Mouse (Mus musculus) midbrain, embryonic 12.5 days (tissue): Measurements from ENCODE around the gene Brca2. TPM values are rescaled to one million over a fixed set of nuclear protein-coding genes. Genes with fewer than 3 reads are reported as not detected.
"Not testable (repeated sequence)": the region's sequence is repeated elsewhere in the genome, so short reads cannot be mapped to it uniquely, and the experiment has no call there.

Source experiments
- ATAC-seq: fragments of 200-750 bp; cut with Nextera tagmentation; 2 replicates; pipeline ENCODE4 v1.8.0; 2017; ENCODE audit warnings: low read depth, moderate TSS enrichment, moderate library complexity; ENCODE audit not compliant: low FRiP score
- H3K27ac ChIP-seq: fragments of 300-500 bp; sonication (generic); replicated peaks from 2 replicates; pipeline ENCODE4 v1.5.1; 2016; ENCODE audit warnings: mild to moderate bottlenecking
- H3K27me3 ChIP-seq: fragments of 300-500 bp; sonication (generic); 2 replicates; pipeline ENCODE4 v1.6.1; 2016; ENCODE audit warnings: mild to moderate bottlenecking
- H3K36me3 ChIP-seq: fragments of 300-500 bp; sonication (generic); 2 replicates; pipeline ENCODE4 v1.6.1; 2016
- H3K4me1 ChIP-seq: fragments of 300-500 bp; sonication (generic); 2 replicates; pipeline ENCODE4 v1.6.1; 2016
- H3K4me2 ChIP-seq: fragments of 300-500 bp; sonication (generic); replicated peaks from 2 replicates; pipeline ENCODE4 v1.6.1; 2016; ENCODE audit warnings: mild to moderate bottlenecking, moderate library complexity
- H3K4me3 ChIP-seq: fragments of 300-500 bp; sonication (generic); 2 replicates; pipeline ENCODE4 v1.5.1; 2016; ENCODE audit warnings: mild to moderate bottlenecking
- H3K9ac ChIP-seq: fragments of 300-500 bp; sonication (generic); replicated peaks from 2 replicates; pipeline ENCODE4 v1.6.1; 2016; ENCODE audit warnings: mild to moderate bottlenecking, moderate library complexity
- H3K9me3 ChIP-seq: fragments of 300-500 bp; sonication (generic); 2 replicates; pipeline ENCODE4 v1.6.1; 2016; ENCODE audit warnings: mild to moderate bottlenecking
- WGBS: fragments of 180-500 bp; shearing (Covaris S2); methylation state at CpG from one replicate; pipeline ENCODE4 v1.1.7; 2016; 5-methylcytosine and 5-hydroxymethylcytosine counted together
- polyA plus RNA-seq: library from polyadenylated mRNA; unstranded; fragments of >200 nt; fragmentation: Nextera tagmentation; extraction: Ambion mirVana; gene quantifications from 2 replicates; pipeline ENCODE4 v1.2.1, GENCODE M21; 2016

Brca2 gene
- 25.2 and 26.5 TPM in 2 replicates for polyA plus RNA-seq

GRCm38 (mm10) chr5:150521937-150522866, at the start of gene Brca2:
Gene Brca2, plus strand, starts transcription at chr5:150522630.
- Histone ChIP-seq H3K36me3 (no peaks in the 10 kb centered on the region), H3K27me3 (no peaks in the 10 kb centered on the region), H3K4me1 (peaks cover 11% of the 10 kb centered on the region), H3K9ac (peak within 1 kb of the TSS; percentile 84), H3K4me3 (peak within 1 kb of the TSS; percentile 82), H3K4me2 (peak within 1 kb of the TSS; percentile 71), H3K9me3 (no peaks in the 10 kb centered on the region), H3K27ac (peak within 1 kb of the TSS; percentile 63)
- ATAC-seq: peak; percentile 97
- 6% methylated on average over 63 of the region's 63 CpGs for WGBS

GRCm38 (mm10) chr5:150477364-150477763, 45.1 kb upstream of the Brca2 start:
- no peaks in the 10 kb centered on the region for H3K4me1 ChIP-seq
- peaks cover 11% of the 10 kb centered on the region; the same call in 1 of the 2 replicates for H3K36me3 ChIP-seq
- no peak overlapping the region for H3K27ac ChIP-seq
- no peaks in the 10 kb centered on the region for H3K9me3 ChIP-seq
- no peaks in the 10 kb centered on the region for H3K27me3 ChIP-seq
- no peak overlapping the region for H3K4me2 ChIP-seq
- ATAC-seq: no peak
- no peak overlapping the region for H3K9ac ChIP-seq
- H3K4me3 ChIP-seq: no peak overlapping the region
- 74% methylated on average over 4 of the region's 4 CpGs for WGBS

GRCm38 (mm10) chr5:150478612-150479011, 43.8 kb upstream of the Brca2 start:
- peaks cover 9% of the 10 kb centered on the region; the same call in 1 of the 2 replicates for H3K36me3 ChIP-seq
- no peak overlapping the region for H3K27ac ChIP-seq
- H3K4me1 ChIP-seq: no peaks in the 10 kb centered on the region
- no peak overlapping the region for H3K4me2 ChIP-seq
- H3K4me3 ChIP-seq: no peak overlapping the region
- no peaks in the 10 kb centered on the region for H3K9me3 ChIP-seq
- no peaks in the 10 kb centered on the region for H3K27me3 ChIP-seq
- H3K9ac ChIP-seq: no peak overlapping the region
- ATAC-seq: no peak
- WGBS: 78% methylated on average over 4 of the region's 4 CpGs

GRCm38 (mm10) chr5:150485198-150485597, 37.2 kb upstream of the Brca2 start:
- ATAC-seq: no peak
- H3K4me2 ChIP-seq: no peak overlapping the region
- H3K27me3 ChIP-seq: no peaks in the 10 kb centered on the region
- H3K4me3 ChIP-seq: no peak overlapping the region
- no peak overlapping the region for H3K9ac ChIP-seq
- WGBS: 73% methylated on average over 3 of the region's 3 CpGs
- no peak overlapping the region for H3K27ac ChIP-seq
- peaks cover 6% of the 10 kb centered on the region; the same call in 1 of the 2 replicates for H3K36me3 ChIP-seq
- no peaks in the 10 kb centered on the region for H3K4me1 ChIP-seq
- H3K9me3 ChIP-seq: no peaks in the 10 kb centered on the region

- Histone ChIP-seq H3K9ac (no peak overlapping the region), H3K9me3 (no peaks in the 10 kb centered on the region), H3K27me3 (no peaks in the 10 kb centered on the region), H3K4me3 (no peak overlapping the region), H3K27ac (no peak overlapping the region), H3K36me3 (no peaks in the 10 kb centered on the region), H3K4me2 (no peak overlapping the region), H3K4me1 (no peaks in the 10 kb centered on the region)
- no peak for ATAC-seq
- WGBS: 86% methylated on average over 3 of the region's 3 CpGs
Observed at GRCm38 (mm10) chr5:150490285-150490684, 32.1 kb upstream of the Brca2 start.

- 79% methylated on average over 8 of the region's 8 CpGs for WGBS
- H3K4me1 ChIP-seq: no peaks in the 10 kb centered on the region
- no peak overlapping the region for H3K27ac ChIP-seq
Observed at GRCm38 (mm10) chr5:150490821-150491220, 31.6 kb upstream of the Brca2 start.

GRCm38 (mm10) chr5:150491573-150492173, 30.8 kb upstream of the Brca2 start:
- H3K4me1 ChIP-seq, H3K9me3 ChIP-seq, H3K4me3 ChIP-seq, H3K9ac ChIP-seq, H3K4me2 ChIP-seq, H3K27me3 ChIP-seq, ATAC-seq, H3K27ac ChIP-seq: not testable (repeated sequence)
- peaks cover 11% of the 10 kb centered on the region for H3K36me3 ChIP-seq
- WGBS: 87% methylated on average over 4 of the region's 4 CpGs

More at GRCm38 (mm10) chr5:150490821-150491220, 31.6 kb upstream of the Brca2 start:
- no peaks in the 10 kb centered on the region for H3K9me3 ChIP-seq
- H3K9ac ChIP-seq: no peak overlapping the region
- peaks cover 3% of the 10 kb centered on the region; the same call in 1 of the 2 replicates for H3K36me3 ChIP-seq
- H3K27me3 ChIP-seq: no peaks in the 10 kb centered on the region
- H3K4me2 ChIP-seq: no peak overlapping the region
- no peak overlapping the region for H3K4me3 ChIP-seq
- no peak for ATAC-seq

- Histone ChIP-seq H3K4me2 (no peak overlapping the region), H3K9me3 (no peaks in the 10 kb centered on the region), H3K4me3 (no peak overlapping the region), H3K27me3 (no peaks in the 10 kb centered on the region), H3K4me1 (no peaks in the 10 kb centered on the region), H3K36me3 (peaks cover 11% of the 10 kb centered on the region), H3K27ac (no peak overlapping the region), H3K9ac (no peak overlapping the region)
- 44% methylated on average over 6 of the region's 6 CpGs for WGBS
- ATAC-seq: no peak
Observed at GRCm38 (mm10) chr5:150495792-150496191, 26.6 kb upstream of the Brca2 start.

GRCm38 (mm10) chr5:150510451-150511225, 11.8 kb upstream of the Brca2 start:
- Histone ChIP-seq H3K27me3 (no peaks in the 10 kb centered on the region), H3K4me2 (no peak overlapping the region), H3K4me1 (no peaks in the 10 kb centered on the region), H3K9me3 (0 out of 2 replicates have a peak, but pooled peaks cover 3% of the 10 kb centered on the region), H3K9ac (no peak overlapping the region), H3K36me3 (no peaks in the 10 kb centered on the region), H3K4me3 (no peak overlapping the region), H3K27ac (no peak overlapping the region)
- WGBS: 78% methylated on average over 6 of the region's 6 CpGs
- ATAC-seq: no peak

- no peaks in the 10 kb centered on the region for H3K36me3 ChIP-seq
- no peak overlapping the region for H3K4me3 ChIP-seq
- no peak for ATAC-seq
- no peaks in the 10 kb centered on the region for H3K27me3 ChIP-seq
- no peak overlapping the region for H3K4me2 ChIP-seq
- no peaks in the 10 kb centered on the region for H3K4me1 ChIP-seq
- no peak overlapping the region for H3K9ac ChIP-seq
- WGBS: 78% methylated on average over 4 of the region's 4 CpGs
- H3K9me3 ChIP-seq: 0 out of 2 replicates have a peak, but pooled peaks cover 3% of the 10 kb centered on the region
- no peak overlapping the region for H3K27ac ChIP-seq
Observed at GRCm38 (mm10) chr5:150513264-150513663, 9.2 kb upstream of the Brca2 start.

- no peak overlapping the region for H3K27ac ChIP-seq
- 0 out of 2 replicates have a peak, but pooled peaks cover 3% of the 10 kb centered on the region for H3K9me3 ChIP-seq
- H3K4me3 ChIP-seq: no peak overlapping the region
- no peaks in the 10 kb centered on the region for H3K4me1 ChIP-seq
- ATAC-seq: no peak
- no peak overlapping the region for H3K4me2 ChIP-seq
- no peaks in the 10 kb centered on the region for H3K27me3 ChIP-seq
- no peaks in the 10 kb centered on the region for H3K36me3 ChIP-seq
- 86% methylated on average over 1 of the region's 1 CpGs for WGBS
- no peak overlapping the region for H3K9ac ChIP-seq
Observed at GRCm38 (mm10) chr5:150514027-150514426, 8.4 kb upstream of the Brca2 start.
